Mouse (Mus musculus): ENCODE results near the gene Gm20715.

DNA sequence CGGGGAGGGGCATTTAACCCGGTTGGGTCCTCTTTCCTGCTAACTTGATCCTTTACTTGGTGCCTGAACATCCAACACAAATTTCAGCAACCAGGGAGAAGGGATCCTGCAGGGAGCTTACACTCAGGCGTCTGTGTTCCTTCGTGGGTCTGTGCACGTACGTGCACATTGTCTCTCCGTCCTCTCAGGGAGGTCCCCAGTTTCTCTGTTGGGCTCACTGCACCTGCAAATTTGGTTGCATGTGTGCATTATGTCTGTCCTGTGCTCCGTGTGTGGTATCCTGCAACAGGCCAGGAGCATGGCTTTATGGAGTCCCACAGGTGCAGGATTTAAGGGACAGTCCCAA lies 5.3 kb downstream of the Gm20715 start:
- TF ChIP-seq EP300 (IDR thresholded peaks at IDR 0.05; ENCODE audit: low read depth) (no peak), CTCF (IDR thresholded peaks at IDR 0.05; ENCODE audit: low read depth) (no peak)
